Mouse (Mus musculus) forebrain, postnatal 0 days (tissue): ENCODE measurements at regions not wholly inside any gene's neighbourhood (a gene's known extent, or its start where the extent isn't known, plus 50 kb on each side); places are given as distances from the start of the nearest gene placed in this dataset.
"Not testable (repeated sequence)": the region's sequence is repeated elsewhere in the genome, so short reads cannot be mapped to it uniquely, and the experiment has no call there.

ENCODE experiments used
- ATAC-seq: fragments of 200-750 bp; cut with Nextera tagmentation; 2 replicates; pipeline ENCODE4 v1.8.0; 2017; ENCODE audit warnings: mild to moderate bottlenecking, moderate library complexity
- DNase-seq: peaks from one replicate; pipeline ENCODE4 v3.0.0-alpha.2; 2015
- H3K27ac ChIP-seq: fragments of 300-500 bp; sonication (generic); 2 replicates; pipeline ENCODE4 v1.5.1; 2014; ENCODE audit warnings: low read depth, mild to moderate bottlenecking, antibody characterized with exemption, low read length, moderate library complexity, mixed read lengths
- H3K27me3 ChIP-seq: fragments of 300-500 bp; sonication (generic); 2 replicates; pipeline ENCODE4 v1.6.1; 2014; ENCODE audit warnings: mild to moderate bottlenecking, low read length, mixed read lengths; ENCODE audit not compliant: insufficient read depth
- H3K36me3 ChIP-seq: fragments of 300-500 bp; sonication (generic); 2 replicates; pipeline ENCODE4 v1.6.1; 2014; ENCODE audit warnings: mild to moderate bottlenecking, moderate library complexity; ENCODE audit not compliant: insufficient read depth
- H3K4me1 ChIP-seq: fragments of 300-500 bp; sonication (generic); 2 replicates; pipeline ENCODE4 v1.6.1; 2014; ENCODE audit warnings: antibody characterized with exemption; ENCODE audit not compliant: insufficient read depth
- H3K4me2 ChIP-seq: fragments of 300-500 bp; sonication (generic); 2 replicates; pipeline ENCODE4 v1.6.1; 2014; ENCODE audit warnings: low read depth, mild to moderate bottlenecking, moderate library complexity
- H3K4me3 ChIP-seq: fragments of 300-500 bp; sonication (generic); 2 replicates; pipeline ENCODE4 v1.5.1; 2014; ENCODE audit warnings: low read depth, low read length, mixed read lengths
- H3K9ac ChIP-seq: fragments of 300-500 bp; sonication (generic); 2 replicates; pipeline ENCODE4 v1.6.1; 2014; ENCODE audit warnings: mild to moderate bottlenecking
- H3K9me3 ChIP-seq: fragments of 300-500 bp; sonication (generic); 2 replicates; pipeline ENCODE4 v1.6.1; 2016; ENCODE audit warnings: low read length
- CTCF ChIP-seq: sonication (generic); IDR thresholded peaks from 2 replicates; pipeline ENCODE4 v1.5.1; 2016; ENCODE audit warnings: antibody characterized with exemption, control low read depth, low read depth
- WGBS: fragments of 180-500 bp; shearing (Covaris S2); extraction: QIAGEN DNeasy Blood & Tissue Kit; methylation state at CpG from one replicate; pipeline ENCODE4 v1.1.7; 2014; 5-methylcytosine and 5-hydroxymethylcytosine counted together

- peak; percentile 30 for DNase-seq
Observed at GRCm38 (mm10) chr1:109811191-109811590, 171.0 kb upstream of the Cdh7 start.

DNA sequence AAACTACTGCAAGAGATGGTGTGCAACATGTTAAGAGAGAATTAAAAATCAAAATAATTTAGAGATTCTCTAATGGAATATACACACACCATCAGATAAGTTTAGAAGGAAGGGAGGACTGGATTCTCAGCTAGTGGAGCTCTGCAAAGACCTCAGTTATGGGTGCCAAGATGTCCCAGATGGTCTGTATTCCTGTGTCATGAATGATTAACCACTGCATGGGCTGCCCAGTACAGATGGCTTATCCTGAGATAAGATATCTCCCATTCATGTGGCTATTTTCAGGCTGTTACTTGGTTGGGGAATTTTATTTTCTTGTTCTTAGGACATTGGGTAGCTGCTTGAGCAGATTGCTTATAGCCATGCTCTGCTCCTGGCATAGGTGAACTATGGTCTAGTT lies 131.6 kb upstream of the Cdh7 start:
- H3K4me3 ChIP-seq = no peak overlapping the region
- no peaks in the 10 kb centered on the region for H3K4me1 ChIP-seq
- ATAC-seq (no peak), DNase-seq (no peak)
- no peak overlapping the region for H3K27ac ChIP-seq
- no peak overlapping the region for H3K9ac ChIP-seq
- H3K9me3 ChIP-seq = no peaks in the 10 kb centered on the region
- TF ChIP-seq CTCF = no peak
- no peaks in the 10 kb centered on the region for H3K27me3 ChIP-seq
- no peaks in the 10 kb centered on the region for H3K36me3 ChIP-seq
- H3K4me2 ChIP-seq = no peak overlapping the region

More at GRCm38 (mm10) chr1:109811191-109811590, 171.0 kb upstream of the Cdh7 start:
- H3K27me3 ChIP-seq, H3K27ac ChIP-seq, H3K36me3 ChIP-seq, H3K4me2 ChIP-seq, H3K9ac ChIP-seq, H3K9me3 ChIP-seq, H3K4me3 ChIP-seq, H3K4me1 ChIP-seq, ATAC-seq: not testable (repeated sequence)
- 74% methylated on average over 2 of the region's 2 CpGs for WGBS

- DNase-seq = no peak
- no peaks in the 10 kb centered on the region for H3K9me3 ChIP-seq
- H3K9ac ChIP-seq = no peak overlapping the region
- no peak for ATAC-seq
- H3K4me3 ChIP-seq = no peak overlapping the region
- H3K27ac ChIP-seq = no peak overlapping the region
- no peaks in the 10 kb centered on the region for H3K27me3 ChIP-seq
- no peaks in the 10 kb centered on the region for H3K36me3 ChIP-seq
- 18% methylated on average over 1 of the region's 1 CpGs for WGBS
- TF ChIP-seq CTCF = no peak
- H3K4me2 ChIP-seq = no peak overlapping the region
- no peaks in the 10 kb centered on the region for H3K4me1 ChIP-seq
Observed at GRCm38 (mm10) chr1:109898652-109899051, 83.6 kb upstream of the Cdh7 start.

- Histone ChIP-seq H3K36me3 (no peaks in the 10 kb centered on the region), H3K4me1 (no peaks in the 10 kb centered on the region), H3K9ac (no peak overlapping the region), H3K27me3 (no peaks in the 10 kb centered on the region), H3K27ac (no peak overlapping the region), H3K9me3 (no peaks in the 10 kb centered on the region), H3K4me2 (no peak overlapping the region), H3K4me3 (no peak overlapping the region)
- TF ChIP-seq CTCF = no peak
- no peak for ATAC-seq
- no peak for DNase-seq
- 76% methylated on average over 2 of the region's 2 CpGs for WGBS
Observed at GRCm38 (mm10) chr1:109929483-109930255, 52.6 kb upstream of the Cdh7 start.
